Mouse (Mus musculus) embryonic stem cell, embryonic (primary cell): ENCODE results near the gene Tceal7.
"Not testable (repeated sequence)": the region's sequence is repeated elsewhere in the genome, so short reads cannot be mapped to it uniquely, and the experiment has no call there.

ENCODE experiments used
- CTCF ChIA-PET, 4 experiments: fragments of 300-600 bp in 2 of 4; fragments of 350-600 bp in 2 of 4; sonication (Branson Sonifier 250); formaldehyde crosslinking; loops; one replicate each; lab custom pipeline; 2022; ENCODE audit warnings: inconsistent platforms in 2 of 4; lab: Charles Lee
- POLR2A ChIA-PET, 4 experiments: fragments of 300-600 bp in 2 of 4; fragments of 350-600 bp in 2 of 4; sonication (Branson Sonifier 250); formaldehyde crosslinking; loops; one replicate each; lab custom pipeline; 2022; ENCODE audit warnings: antibody characterized with exemption in 4 of 4, inconsistent platforms in 1 of 4; lab: Charles Lee

The Tceal7 gene

DNA sequence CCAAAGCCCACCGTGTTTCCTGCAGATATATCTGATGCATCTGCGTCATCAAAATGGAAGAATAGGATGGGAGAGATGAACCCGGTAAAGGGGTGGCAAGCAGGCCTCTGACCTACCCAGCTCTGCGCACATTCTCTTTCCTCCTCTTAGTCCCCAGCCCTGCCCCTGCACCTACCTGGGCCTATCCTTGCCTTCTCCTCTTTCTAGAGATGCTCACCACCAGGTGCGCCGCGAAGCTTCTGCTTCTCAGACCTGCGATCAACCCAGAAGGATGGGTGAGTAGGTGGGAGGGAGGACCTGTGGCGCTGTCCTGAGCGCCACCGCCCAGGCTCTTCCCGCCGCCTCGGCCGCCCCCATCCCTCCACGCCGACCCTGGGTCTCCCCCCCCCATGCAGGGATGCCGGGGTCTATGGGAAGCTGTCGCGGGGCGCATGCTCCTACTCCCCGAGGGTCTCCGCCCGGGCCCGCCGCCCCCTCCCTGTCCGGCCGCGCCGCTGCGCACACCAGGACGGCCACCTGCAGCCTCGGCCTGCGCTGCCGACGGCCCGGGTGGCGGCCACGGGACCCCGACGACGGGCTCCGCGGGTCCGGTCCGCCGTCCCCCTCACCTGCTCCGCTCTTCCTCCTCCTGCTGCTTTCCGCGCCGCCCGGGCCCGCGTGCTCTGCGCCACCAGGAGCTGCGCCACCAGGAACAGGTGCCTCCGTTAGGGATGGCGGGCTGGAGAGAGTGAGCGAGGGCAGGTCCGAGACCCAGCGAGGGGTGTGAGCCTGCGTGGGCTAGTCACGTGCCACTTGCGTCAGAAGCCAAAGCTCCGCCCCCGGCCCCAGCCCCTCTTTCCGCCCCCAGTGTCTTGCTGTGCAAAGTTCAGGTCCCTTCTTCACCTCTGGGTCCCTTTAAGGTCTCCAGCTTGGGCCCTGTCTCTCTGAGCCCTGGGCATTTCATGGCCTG, at the start of gene Tceal7, which contains the start of gene Bex1:
Gene Tceal7, plus strand, starts transcription at position 51 of the 949 bp plus-strand sequence.
Gene Bex1, minus strand, starts transcription at position 785 of the 949 bp plus-strand sequence.
- CTCF ChIA-PET = not testable (repeated sequence)
- POLR2A ChIA-PET = interaction anchor here (0.6 to 3.9 kb wide), 21 partner anchors 9 to 204 kb away, joined by 3 to 17 read pairs (median 3); partner anchors contain the start of genes Tceal8 (in 3 of the 4), Tceal9 (in 3 of the 4) and Tceal5 (in 2 of the 4)

DNA sequence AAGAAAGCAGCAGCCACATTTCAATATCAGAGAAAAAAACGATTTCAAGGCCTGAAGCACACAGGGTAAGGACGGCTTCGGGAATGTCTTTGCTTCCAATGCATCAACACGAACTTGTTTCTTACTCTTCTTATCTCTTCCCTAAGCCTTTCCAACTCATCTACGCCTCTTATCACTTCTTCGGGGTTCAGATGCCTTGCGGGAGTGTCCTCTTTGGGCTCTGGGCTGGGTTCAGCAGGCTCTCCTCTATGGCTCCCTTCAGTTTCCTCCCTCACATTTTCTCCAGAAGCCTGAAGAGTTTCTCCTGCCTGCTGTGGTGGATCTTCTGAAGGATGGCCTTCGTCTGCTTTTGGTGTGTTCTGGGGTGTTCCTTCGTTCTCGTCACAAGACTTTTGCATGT, 44.0 kb upstream of the Tceal7 start:
- CTCF ChIA-PET = interaction anchor here in 1 of 4 experiments (0.6 to 0.7 kb wide), 2 partner anchors 134 to 1099 kb away, joined by 4 to 6 read pairs; no protein-coding TSS in a partner anchor

DNA sequence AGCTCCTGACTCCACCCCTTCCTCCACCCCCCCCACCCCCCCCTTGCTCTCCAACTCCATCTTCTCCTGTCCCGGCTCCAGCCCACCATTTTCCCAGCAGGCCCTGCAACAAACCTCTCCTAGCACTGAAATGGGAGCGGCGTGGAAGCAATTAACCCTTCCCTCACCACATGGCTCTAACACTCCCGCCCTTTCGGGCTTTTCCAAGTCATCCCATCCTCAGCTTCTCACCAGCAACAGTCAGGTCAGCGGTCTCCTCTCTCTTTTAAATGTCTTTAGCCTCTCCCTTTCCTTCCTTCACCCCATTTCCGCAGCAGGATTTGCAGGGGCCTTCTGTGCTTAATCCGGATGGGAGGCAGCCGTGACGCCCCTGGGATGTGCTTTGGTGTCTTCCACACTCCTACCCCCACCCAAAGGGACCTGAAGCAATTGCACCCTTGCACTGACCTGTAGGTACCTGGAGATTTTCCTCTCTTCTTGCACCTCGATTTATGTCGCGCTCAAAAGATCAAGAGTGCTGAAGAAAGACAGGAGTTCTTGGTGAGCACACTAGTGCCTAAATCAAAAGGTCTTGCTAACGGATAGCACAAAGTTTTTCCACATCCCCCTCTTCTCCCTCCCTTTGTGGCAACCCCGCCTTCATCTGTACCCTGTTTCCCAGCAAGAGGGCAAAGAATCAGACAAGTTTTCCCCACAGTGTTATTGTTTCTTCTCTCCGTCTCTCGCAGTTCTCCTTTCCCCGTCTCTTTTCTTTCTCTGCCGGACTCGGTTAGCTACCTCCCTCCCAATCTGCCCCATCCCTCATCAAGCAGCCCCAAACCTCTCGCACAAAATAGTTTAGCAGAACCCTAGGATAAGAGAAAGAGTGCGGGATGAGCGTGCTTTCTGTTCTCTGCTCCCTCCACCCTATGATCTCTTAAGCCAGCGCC, 43.1 kb upstream of the Tceal7 start:
- ChIA-PET CTCF (interaction anchor here in 2 of 4 experiments (0.6 to 0.9 kb wide), 4 partner anchors 44 to 1100 kb away, joined by 3 to 6 read pairs (median 4); no protein-coding TSS in a partner anchor), POLR2A (interaction anchor here in 3 of 4 experiments (0.5 to 2.7 kb wide), 78 partner anchors 9 to 867 kb away, joined by 3 to 36 read pairs (median 4); partner anchors contain the start of genes Tceal9 (in 3 of the 3), Bex4 (in 2 of the 3), Tceal5 (in 2 of the 3) and Tceal7 (in 2 of the 3))

More for the DNA sequence above, 44.0 kb upstream of the Tceal7 start:
- POLR2A ChIA-PET = interaction anchor here in 3 of 4 experiments (0.6 to 2.7 kb wide), 17 partner anchors 8 to 861 kb away, joined by 3 to 36 read pairs (median 5); partner anchors contain the start of gene Tceal9 (in 2 of the 3)

DNA sequence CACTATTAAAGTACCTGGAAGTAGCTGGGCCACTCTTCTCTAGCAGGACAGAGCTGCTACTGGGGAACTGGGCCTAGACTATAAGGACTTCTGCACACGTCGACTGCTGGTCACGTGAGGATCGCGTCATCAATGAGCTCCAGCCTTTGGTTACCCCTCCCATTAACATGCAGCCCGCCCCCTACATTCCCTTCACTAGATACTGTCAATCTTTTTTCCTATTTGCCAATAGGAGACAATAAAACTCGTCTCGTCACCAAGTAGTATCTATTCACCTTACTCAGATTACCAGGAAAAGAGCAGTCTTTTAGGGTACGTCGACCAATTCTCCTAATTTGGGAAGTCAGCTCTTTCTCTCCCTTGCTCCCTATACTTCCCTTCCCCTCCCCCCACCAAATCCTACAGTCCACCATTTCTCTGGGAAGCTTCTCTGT, 42.4 kb upstream of the Tceal7 start, which contains the start of gene Tceal8:
Gene Tceal8, minus strand, starts transcription at position 225 of the 434 bp plus-strand sequence.
- ChIA-PET POLR2A (interaction anchor here in 3 of 4 experiments (0.5 to 2.7 kb wide), 76 partner anchors 9 to 866 kb away, joined by 3 to 36 read pairs (median 4); partner anchors contain the start of genes Tceal9 (in 3 of the 3), Bex4 (in 2 of the 3), Tceal5 (in 2 of the 3) and Tceal7 (in 2 of the 3)), CTCF (interaction anchor here in 1 of 4 experiments (0.5 to 0.9 kb wide), 3 partner anchors 20 to 132 kb away, joined by 3 to 4 read pairs (median 3); no protein-coding TSS in a partner anchor)

DNA sequence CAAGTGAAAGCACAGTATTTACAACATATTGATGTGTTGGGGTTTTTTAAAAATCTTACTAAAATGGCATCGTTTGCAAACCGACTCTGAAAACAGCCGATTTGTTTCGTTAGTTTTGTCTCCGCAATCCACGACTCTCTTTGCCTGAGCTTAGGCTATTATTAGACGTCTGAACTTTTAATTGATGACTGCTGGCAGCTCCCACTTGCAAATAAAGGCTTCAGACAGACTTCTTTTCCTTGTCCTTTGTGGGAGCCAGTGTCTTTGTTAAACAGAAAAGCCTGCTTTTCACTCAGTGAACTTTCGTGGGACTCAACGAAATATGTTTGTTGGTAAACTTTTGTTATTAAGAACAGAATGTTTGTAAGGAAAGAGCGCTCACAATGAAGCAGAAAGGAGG, 41.8 kb upstream of the Tceal7 start:
- CTCF ChIA-PET = no interaction called here
- POLR2A ChIA-PET = interaction anchor here (0.6 to 2.7 kb wide), 34 partner anchors 8 to 568 kb away, joined by 3 to 36 read pairs (median 6); partner anchors contain the start of genes Tceal9 (in 3 of the 4), Tceal5 (in 2 of the 4), Bex4 (in 1 of the 4) and Tceal7 (in 1 of the 4)

DNA sequence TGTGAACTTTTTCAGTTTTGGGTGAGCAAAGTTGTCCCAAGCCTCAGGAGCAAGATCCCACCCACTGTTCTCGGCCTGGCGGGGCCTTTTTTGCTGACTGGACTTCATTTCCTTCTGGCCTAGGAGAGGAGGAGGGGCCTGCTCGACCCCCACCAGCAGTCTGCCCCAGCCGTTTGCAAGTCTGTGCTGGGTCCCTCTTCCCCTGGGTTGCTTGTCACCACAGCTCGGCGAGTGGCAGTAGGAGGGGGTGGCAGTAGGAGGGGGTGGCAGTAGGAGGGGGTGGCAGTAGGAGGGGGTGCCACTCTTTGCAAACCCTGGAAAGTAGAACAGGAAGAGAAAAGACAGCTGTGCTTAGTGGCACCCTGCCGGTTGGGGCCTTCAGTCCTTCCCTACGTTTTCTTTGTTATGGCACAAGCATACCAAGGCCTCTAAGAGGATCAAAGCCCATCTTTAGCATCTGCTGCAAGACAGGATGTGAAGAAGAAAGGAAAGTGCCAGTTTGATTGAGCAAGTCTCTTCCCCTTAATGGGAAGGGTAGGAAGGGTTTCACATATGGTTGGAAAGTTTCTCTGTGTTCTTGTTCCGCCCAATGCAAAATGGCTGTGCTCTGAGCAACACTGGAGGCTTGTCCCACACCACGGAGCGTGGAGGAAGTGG, 33.6 kb upstream of the Tceal7 start:
- ChIA-PET CTCF (interaction anchor here in 1 of 4 experiments (0.5 kb wide), 1 partner anchor 9 kb away, joined by 4 read pairs; no protein-coding TSS in a partner anchor), POLR2A (interaction anchor here in 3 of 4 experiments (0.7 to 3.5 kb wide), 10 partner anchors 8 to 125 kb away, joined by 3 to 36 read pairs (median 3); partner anchors contain the start of genes Tceal8 (in 3 of the 3) and Tceal7 (in 1 of the 3))

DNA sequence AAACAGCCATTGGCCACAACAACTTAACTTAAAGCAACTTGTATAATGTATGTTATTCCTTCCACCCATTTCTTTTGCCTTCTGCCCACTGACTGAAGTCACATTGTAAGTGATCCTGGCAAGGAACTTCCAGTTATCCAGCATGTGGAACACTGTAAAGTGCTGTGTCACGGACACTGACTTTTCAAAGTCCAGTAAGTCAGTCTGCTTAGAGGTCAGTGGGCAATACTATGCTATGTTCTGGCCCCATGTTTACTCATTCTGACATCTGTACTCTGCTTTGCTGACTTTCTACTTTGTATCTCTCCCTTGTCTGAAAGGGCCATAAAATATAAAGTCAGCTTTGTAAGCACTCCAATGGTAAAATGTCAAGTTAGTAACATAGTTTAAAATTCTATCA, 31.5 kb upstream of the Tceal7 start:
- ChIA-PET POLR2A (interaction anchor here in 1 of 4 experiments (2.9 kb wide), 1 partner anchor 11 kb away, joined by 25 read pairs; the partner anchor contains the start of gene Tceal8), CTCF (no interaction called here)

DNA sequence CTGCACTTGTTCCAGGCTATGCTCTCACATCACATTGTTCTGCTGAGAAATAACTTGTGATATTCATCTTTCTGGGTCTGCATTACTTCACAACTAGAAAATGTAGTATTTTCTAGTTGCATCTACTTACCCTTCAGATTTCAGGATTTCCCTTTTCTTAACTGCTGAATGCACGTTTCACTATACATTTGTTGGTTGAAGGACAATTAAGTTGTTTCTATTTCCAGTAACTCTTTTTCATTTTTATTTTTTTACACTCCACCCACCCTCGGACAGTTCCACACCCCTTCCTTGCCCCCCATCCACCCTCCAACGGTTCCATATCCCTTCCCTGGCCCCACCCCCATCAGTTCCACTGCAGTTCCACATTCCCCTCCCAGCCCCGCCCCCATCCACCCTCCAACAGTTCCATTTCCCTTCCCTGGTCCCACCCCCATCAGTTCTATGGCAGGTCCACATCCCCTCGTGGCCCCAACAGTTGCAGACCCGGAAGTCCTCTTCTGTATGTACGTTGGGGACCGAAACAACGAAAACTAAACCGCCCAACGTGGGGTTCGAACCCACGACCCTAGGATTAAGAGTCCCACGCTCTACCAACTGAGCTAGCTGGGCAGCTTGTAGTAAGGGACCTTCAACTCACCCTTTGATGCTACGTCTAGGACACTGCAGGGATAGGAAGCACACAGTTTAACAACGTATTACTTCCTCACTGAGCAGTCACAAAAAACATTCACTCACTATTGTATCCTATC, 19.2 kb upstream of the Tceal7 start:
- POLR2A ChIA-PET = interaction anchor here in 1 of 4 experiments (1.0 kb wide), 1 partner anchor 23 kb away, joined by 4 read pairs; the partner anchor contains the start of gene Tceal8
- CTCF ChIA-PET = interaction anchor here in 1 of 4 experiments (0.6 kb wide), 1 partner anchor 70 kb away, joined by 4 read pairs; no protein-coding TSS in a partner anchor

DNA sequence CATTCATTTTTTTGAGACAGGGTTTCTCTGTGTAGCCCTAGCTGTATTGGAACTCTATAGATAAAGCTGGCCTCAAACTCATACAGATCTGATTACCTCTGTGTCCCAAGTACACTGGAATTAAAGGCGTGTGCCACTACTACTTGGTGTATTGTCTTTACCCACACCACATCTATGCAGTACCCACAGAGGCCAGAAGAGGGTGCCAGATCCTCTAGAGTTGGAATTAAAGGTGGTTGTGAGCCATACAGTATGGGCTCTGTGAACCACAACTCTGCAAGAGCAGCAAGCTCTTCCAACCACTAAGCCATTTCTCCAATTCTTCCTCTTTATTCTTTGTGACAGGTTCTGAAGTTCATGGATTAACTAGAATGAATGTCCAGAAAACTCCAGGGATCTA, 17.7 kb upstream of the Tceal7 start:
- ChIA-PET CTCF (no interaction called here), POLR2A (interaction anchor here in 2 of 4 experiments (0.6 to 1.9 kb wide), 2 partner anchors 25 to 108 kb away, joined by 6 to 8 read pairs; partner anchors contain the start of gene Tceal8 (in 1 of the 2))

DNA sequence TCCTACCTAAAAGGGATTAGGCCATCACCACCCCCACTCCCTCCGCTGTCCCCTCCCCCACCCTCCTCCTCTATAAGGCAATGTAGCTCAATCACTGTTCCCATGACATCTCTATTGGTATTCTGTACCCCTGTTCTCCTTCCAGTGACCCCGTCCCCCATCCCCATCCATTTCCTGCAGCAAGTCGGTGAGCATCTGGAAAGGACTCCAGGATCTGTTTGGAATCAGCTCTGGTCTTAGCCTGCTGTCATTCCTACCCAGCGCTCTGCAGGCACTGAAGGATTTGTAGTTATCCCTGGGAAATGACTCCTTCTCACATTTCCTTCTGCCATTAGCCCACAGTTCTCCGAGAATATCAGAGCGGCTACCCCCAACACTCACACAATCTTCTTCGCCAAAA, 11.3 kb upstream of the Tceal7 start:
- CTCF ChIA-PET = interaction anchor here in 2 of 4 experiments (0.6 to 1.1 kb wide), 2 partner anchors 101 to 442 kb away, joined by 4 to 5 read pairs; no protein-coding TSS in a partner anchor

DNA sequence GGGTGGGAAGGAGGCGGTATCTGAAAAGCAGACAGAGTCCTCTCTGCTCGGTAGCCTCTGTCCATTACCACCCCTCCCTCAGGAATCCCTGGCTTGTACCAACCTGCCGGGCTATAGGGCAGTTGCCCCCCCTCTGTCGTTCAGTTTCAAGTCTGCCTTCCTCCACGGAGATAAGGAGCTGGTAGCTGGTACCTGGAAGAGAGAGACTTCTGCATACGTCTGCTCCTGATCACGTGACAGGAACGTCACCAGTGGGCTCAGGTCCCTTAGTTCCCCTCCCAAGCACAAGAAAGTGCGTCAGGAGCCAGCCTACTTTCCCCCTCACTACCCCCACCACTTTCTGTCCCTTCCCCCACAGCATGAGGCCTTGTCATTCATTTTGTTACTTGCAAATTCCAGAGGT, 10.9 kb upstream of the Tceal7 start, which contains the start of gene Tceal5:
Gene Tceal5, minus strand, starts transcription at position 213 of the 403 bp plus-strand sequence.
- CTCF ChIA-PET = interaction anchor here in 2 of 4 experiments (0.6 to 1.1 kb wide), 2 partner anchors 101 to 442 kb away, joined by 4 to 5 read pairs; no protein-coding TSS in a partner anchor
- POLR2A ChIA-PET = interaction anchor here in 3 of 4 experiments (0.7 to 1.9 kb wide), 8 partner anchors 9 to 41 kb away, joined by 3 to 8 read pairs (median 4); partner anchors contain the start of genes Tceal7 (in 2 of the 3), Tceal8 (in 2 of the 3) and Tceal9 (in 1 of the 3)

More for the DNA sequence above, 11.3 kb upstream of the Tceal7 start:
- POLR2A ChIA-PET = interaction anchor here in 3 of 4 experiments (0.6 to 1.9 kb wide), 9 partner anchors 9 to 42 kb away, joined by 3 to 8 read pairs (median 4); partner anchors contain the start of genes Tceal7 (in 2 of the 3), Tceal8 (in 2 of the 3), Bex1 (in 1 of the 3) and Tceal9 (in 1 of the 3)

DNA sequence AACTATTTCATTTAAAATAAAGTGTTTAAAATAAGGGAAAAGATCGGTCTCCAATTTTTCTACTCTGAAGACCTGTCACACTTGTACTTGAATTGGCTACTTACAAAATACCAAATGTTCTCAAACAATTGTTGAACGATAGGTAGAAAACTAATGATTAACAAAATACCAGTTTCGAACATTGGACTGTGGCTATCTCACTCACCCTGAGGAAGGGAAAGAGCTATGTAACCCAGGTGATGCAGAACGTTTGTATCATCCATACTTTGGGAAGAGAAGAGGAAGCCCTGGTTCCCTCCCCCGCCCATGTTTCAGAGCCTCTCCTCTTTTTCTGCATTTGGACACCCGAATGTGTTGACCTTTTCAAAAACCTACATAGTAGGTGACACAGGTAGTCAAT, 10.2 kb upstream of the Tceal7 start:
- CTCF ChIA-PET = no interaction called here
- POLR2A ChIA-PET = interaction anchor here in 2 of 4 experiments (0.7 to 1.7 kb wide), 4 partner anchors 9 to 32 kb away, joined by 3 to 6 read pairs (median 6); partner anchors contain the start of genes Tceal7 (in 1 of the 2) and Tceal8 (in 1 of the 2)

DNA sequence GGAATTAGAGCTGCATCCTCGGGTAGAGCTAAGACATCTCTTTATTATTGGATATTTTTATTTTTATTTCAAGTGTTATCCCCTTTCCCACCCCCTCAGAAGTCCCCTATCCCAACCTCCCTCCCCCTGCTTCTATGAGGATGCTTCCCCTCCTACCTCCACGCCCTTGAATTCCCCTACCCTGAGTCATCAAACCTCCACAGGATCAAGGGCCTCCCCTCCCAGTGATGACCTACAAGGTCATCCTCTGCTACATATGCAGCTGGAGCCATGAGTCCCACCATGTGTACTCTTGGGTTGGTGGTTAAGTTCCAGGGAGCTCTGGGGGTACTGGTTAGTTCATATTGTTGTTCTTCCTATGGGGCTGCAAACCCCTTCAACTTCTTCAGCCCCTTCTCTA, 1.2 kb upstream of the Tceal7 start:
- ChIA-PET CTCF (no interaction called here), POLR2A (interaction anchor here in 3 of 4 experiments (0.7 to 3.9 kb wide), 18 partner anchors 9 to 92 kb away, joined by 3 to 17 read pairs (median 5); partner anchors contain the start of genes Tceal8 (in 3 of the 3), Tceal5 (in 2 of the 3) and Tceal9 (in 2 of the 3))

DNA sequence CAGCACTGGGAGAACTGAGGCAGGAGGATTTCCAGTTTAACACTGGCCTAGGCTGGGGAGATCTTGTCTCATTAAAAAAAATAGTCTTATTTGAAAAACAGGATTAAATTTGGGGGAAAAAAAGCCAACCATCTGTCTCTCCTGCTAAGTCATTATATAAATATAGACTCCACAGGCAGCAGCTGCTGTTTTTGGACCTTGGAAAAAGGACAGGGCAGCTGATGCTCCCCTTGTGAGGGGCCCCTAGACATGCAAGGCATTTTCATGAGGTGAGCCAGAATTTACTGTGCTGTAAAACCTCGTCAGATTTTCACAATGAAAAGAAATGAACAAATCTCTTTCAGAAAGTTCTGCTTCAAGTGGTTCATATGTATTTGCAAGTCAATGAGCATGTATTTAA, 1.7 kb downstream of the Tceal7 start:
- CTCF ChIA-PET = no interaction called here

DNA sequence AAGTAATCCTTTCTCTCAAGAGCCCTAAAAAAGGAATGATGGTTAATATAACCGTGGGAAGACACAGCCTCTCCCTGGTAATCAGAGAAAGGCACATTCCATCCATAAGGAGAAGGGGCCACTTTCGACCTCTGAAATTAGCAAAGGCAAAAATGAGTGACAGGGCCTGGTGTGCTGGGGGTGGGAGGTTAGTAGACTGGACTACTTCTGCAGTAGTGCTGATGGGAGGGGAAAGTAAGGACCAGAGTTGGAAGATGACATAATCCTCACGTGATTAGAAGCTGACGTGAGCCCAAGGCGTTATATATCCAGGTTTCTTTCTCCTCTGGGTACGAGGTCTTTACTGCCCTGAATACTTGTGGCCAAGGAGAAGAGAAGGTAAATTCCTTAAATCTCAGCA, 9.1 kb downstream of the Tceal7 start:
- CTCF ChIA-PET = no interaction called here
- POLR2A ChIA-PET = interaction anchor here in 1 of 4 experiments (1.3 kb wide), 1 partner anchor 47 kb away, joined by 4 read pairs; no protein-coding TSS in a partner anchor

More for the DNA sequence above, 1.7 kb downstream of the Tceal7 start:
- POLR2A ChIA-PET = interaction anchor here in 2 of 4 experiments (0.7 to 3.6 kb wide), 4 partner anchors 28 to 44 kb away, joined by 3 to 13 read pairs (median 4); partner anchors contain the start of genes Tceal8 (in 1 of the 2) and Tceal9 (in 1 of the 2)
